Mouse (Mus musculus) limb, embryonic 11.5 days (tissue): ENCODE measurements at regions not wholly inside any gene's neighbourhood (a gene's known extent, or its start where the extent isn't known, plus 50 kb on each side); places are given as distances from the start of the nearest gene placed in this dataset.
A peak's percentile ranks its signal among the peaks of the same experiment; 100 is the strongest.

ENCODE experiments used
- ATAC-seq: fragments of 200-750 bp; cut with Nextera tagmentation; 2 replicates; pipeline ENCODE4 v1.8.0; 2017; ENCODE audit warnings: low read depth; ENCODE audit not compliant: insufficient number of reproducible peaks, low FRiP score, low TSS enrichment
- DNase-seq: peaks from one replicate; pipeline ENCODE4 v3.0.0-alpha.2; 2015; ENCODE audit warnings: low spot score
- H3K27ac ChIP-seq: fragments of 300-500 bp; sonication (generic); replicated peaks from 2 replicates; pipeline ENCODE4 v1.5.1; 2014; ENCODE audit warnings: low read depth, mild to moderate bottlenecking, low read length
- H3K27me3 ChIP-seq: fragments of 300-500 bp; sonication (generic); 2 replicates; pipeline ENCODE4 v1.6.1; 2014; ENCODE audit warnings: mild to moderate bottlenecking, low read length, mixed read lengths; ENCODE audit not compliant: control insufficient read depth, insufficient read depth
- H3K36me3 ChIP-seq: fragments of 300-500 bp; sonication (generic); 2 replicates; pipeline ENCODE4 v1.6.1; 2014; ENCODE audit warnings: mild to moderate bottlenecking, low read length, moderate library complexity, mixed read lengths; ENCODE audit not compliant: control insufficient read depth, insufficient read depth
- H3K4me1 ChIP-seq: fragments of 300-500 bp; sonication (generic); 2 replicates; pipeline ENCODE4 v1.6.1; 2014; ENCODE audit warnings: low read length, mixed read lengths; ENCODE audit not compliant: control insufficient read depth, insufficient read depth
- H3K4me2 ChIP-seq: fragments of 300-500 bp; sonication (generic); 2 replicates; pipeline ENCODE4 v1.6.1; 2014; ENCODE audit warnings: low read depth, mild to moderate bottlenecking, moderate library complexity; ENCODE audit not compliant: severe bottlenecking
- H3K4me3 ChIP-seq: fragments of 300-500 bp; sonication (generic); 2 replicates; pipeline ENCODE4 v1.5.1; 2014; ENCODE audit warnings: low read depth, low read length
- H3K9ac ChIP-seq: fragments of 300-500 bp; sonication (generic); 2 replicates; pipeline ENCODE4 v1.6.1; 2014; ENCODE audit warnings: mild to moderate bottlenecking, low read length
- H3K9me3 ChIP-seq: fragments of 300-500 bp; sonication (generic); 2 replicates; pipeline ENCODE4 v1.6.1; 2016; ENCODE audit warnings: low read length; ENCODE audit not compliant: control insufficient read depth
- WGBS: fragments of 180-500 bp; shearing (Covaris S2); extraction: QIAGEN DNeasy Blood & Tissue Kit; methylation state at CpG from one replicate; pipeline ENCODE4 v1.1.7; 2014; 5-methylcytosine and 5-hydroxymethylcytosine counted together

DNA sequence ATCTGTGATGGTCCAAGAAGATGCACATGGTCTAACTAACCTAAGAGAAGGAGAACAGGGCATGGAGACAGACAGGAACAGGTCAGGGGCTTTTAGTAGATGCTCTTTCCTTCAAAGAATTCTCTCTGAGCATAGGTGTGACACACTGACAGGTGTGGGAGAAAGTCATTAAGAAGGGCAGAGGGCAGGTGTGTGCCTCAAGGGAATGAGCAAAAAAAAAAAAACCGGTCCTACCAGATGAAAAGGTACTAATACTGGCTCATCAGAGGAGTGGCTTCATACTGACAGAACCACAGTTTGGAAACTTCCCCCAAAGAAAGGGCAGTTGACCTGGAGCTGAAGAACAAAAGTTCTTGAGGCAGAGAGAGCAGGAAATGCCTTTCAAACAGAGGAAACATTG lies 105.3 kb upstream of the Stx16 start:
- H3K9me3 ChIP-seq: peaks cover 4% of the 10 kb centered on the region; the same call in 1 of the 2 replicates
- no peak overlapping the region for H3K4me2 ChIP-seq
- H3K27me3 ChIP-seq: no peaks in the 10 kb centered on the region
- no peak overlapping the region for H3K9ac ChIP-seq
- DNase-seq (no peak), ATAC-seq (no peak)
- H3K36me3 ChIP-seq: no peaks in the 10 kb centered on the region
- H3K4me3 ChIP-seq: no peak overlapping the region
- H3K27ac ChIP-seq: no peak overlapping the region
- no peaks in the 10 kb centered on the region for H3K4me1 ChIP-seq
- WGBS: 61% methylated on average over 1 of the region's 1 CpGs

DNA sequence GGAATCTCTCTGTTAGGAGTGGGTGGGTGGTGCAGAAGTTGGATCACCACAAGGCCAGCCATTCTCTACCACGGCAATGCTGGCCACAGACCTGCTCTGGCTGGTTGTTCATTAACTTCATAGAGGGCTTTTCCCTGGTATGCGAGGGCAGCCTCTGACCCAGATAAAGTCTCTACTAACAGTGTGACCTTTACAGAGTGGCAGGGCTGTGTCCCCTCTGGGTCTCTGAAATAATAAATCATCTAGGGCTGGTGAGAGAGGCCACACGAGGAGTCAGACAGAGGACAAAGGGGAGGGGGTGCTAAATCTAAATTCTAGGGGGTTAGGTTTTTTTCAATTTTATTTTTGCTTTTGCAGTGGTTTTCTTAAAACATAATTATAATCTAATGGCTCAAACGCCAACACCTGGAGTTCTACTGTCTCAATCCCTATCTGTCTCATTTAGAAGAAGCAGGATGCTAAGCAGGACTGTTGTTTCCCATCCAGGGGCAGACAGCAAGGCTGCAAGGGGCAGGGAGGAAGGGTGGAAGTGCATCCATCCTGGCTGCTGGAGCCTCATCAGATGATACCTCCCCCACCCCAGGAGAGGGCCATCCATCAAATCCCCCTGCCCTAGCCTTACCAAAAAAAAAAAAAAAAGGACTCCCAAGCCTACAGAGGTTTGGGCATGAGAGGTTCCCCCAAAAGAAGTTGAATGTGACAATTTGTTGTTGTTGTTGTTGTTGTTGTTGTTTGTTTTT lies 99.6 kb upstream of the Stx16 start:
- Histone ChIP-seq H3K4me3 (no peak overlapping the region), H3K36me3 (no peaks in the 10 kb centered on the region), H3K9me3 (peaks cover 4% of the 10 kb centered on the region; the same call in 1 of the 2 replicates), H3K4me1 (peaks cover 10% of the 10 kb centered on the region), H3K27me3 (no peaks in the 10 kb centered on the region), H3K9ac (no peak overlapping the region), H3K4me2 (no peak overlapping the region), H3K27ac (no peak overlapping the region; the same call in 1 of the 2 replicates)
- ATAC-seq: no peak
- peak; percentile 28 for DNase-seq
- 13% methylated on average over 4 of the region's 4 CpGs for WGBS

DNA sequence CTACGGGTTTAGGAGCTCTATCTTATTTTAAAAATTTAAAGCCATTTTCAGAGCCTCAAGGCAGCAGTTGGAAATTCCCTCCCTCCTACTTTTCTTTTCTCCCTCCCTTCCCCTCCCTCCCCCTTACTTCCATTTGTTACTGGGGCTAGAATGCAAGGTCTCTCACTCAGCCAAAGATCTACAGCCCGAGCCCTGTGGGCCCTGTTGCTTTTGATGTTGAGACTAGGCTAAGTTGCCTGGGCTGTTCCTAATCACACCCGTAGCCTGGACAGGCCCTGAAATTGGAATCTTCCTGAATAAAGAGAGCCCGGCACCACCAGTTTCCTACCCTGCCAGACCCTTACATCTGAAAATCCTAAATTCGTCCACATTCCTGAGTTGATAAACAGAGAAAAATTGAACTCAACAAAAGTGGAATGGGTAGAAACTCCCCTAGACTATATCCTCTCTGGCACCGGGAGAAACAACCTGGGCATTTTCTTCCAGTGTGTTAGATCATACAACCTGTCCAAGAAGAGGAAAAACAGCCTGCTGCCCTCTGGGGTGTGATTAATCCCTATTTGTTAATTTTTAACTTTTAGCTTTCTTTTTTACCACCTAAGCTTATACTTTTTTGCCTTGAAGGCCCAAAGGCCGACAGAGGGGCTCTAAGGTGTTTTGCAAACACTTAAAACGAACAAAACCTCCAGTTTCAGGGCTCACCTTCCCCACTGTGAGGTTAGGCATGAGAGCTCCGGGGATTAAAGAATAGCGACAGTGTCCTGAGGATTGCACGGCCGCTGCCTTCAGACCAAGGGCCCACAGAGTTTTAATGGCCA lies 98.7 kb upstream of the Stx16 start:
- no peak overlapping the region for H3K9ac ChIP-seq
- H3K4me3 ChIP-seq: no peak overlapping the region
- no peaks in the 10 kb centered on the region for H3K27me3 ChIP-seq
- H3K9me3 ChIP-seq: peaks cover 4% of the 10 kb centered on the region; the same call in 1 of the 2 replicates
- WGBS: 12% methylated on average over 12 of the region's 12 CpGs
- H3K36me3 ChIP-seq: no peaks in the 10 kb centered on the region
- peaks cover 10% of the 10 kb centered on the region for H3K4me1 ChIP-seq
- H3K27ac ChIP-seq: no peak overlapping the region; the same call in 1 of the 2 replicates
- H3K4me2 ChIP-seq: no peak overlapping the region
- DNase-seq (peak; percentile 53), ATAC-seq (no peak)

DNA sequence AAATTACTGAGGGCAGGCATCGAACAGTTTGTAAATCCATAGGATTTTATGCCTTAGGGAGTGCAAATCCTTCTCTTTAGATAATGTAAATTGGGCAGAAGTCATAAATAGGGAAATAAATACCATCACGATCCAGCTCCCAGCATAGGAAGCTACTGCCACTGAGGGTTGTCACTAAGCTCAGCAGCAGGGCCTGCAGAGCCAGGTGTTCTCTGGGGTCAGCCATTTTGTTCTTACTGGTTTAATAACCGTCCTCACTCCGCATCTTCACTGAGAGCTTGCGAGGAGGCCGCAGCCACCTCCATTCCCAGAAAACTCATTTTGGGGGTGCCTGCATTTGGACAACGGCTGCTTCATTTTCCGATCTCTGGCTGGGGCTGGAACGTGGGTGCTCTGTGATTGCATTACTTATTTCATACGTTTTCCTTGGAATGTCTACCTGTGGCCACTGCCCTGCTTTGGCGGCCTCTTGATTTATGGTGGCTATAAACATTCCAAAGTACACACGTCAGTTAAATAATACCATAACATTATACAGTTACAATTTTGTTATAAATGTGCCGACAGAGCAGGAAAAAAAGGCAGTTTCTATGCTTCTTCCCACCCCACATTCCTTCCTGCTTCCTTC lies 97.9 kb upstream of the Stx16 start:
- ATAC-seq (no peak), DNase-seq (peak; percentile 27)
- Histone ChIP-seq H3K9me3 (peaks cover 4% of the 10 kb centered on the region; the same call in 1 of the 2 replicates), H3K27ac (no peak overlapping the region), H3K4me3 (no peak overlapping the region), H3K9ac (no peak overlapping the region), H3K36me3 (no peaks in the 10 kb centered on the region), H3K4me2 (no peak overlapping the region), H3K4me1 (peaks cover 10% of the 10 kb centered on the region), H3K27me3 (no peaks in the 10 kb centered on the region)
- WGBS: 43% methylated on average over 13 of the region's 13 CpGs

DNA sequence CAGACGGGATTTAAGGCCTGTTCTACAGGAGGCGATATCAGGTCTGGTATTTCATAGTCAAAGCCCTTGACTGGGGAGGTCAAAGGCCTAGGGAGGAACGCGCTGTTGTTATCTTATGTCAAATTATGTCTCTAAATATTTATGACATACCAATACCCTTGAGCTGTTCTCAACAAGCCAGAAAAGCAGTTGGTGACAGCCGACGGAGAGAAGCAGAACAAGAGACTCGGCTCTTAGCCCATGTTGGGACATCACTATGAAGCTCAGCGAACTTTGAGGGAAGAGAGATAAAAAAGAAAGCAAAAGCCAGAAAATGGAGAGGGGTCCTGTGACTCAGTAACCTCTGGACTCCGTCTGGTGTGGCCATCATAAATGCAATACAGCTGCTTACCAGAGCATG lies 95.1 kb upstream of the Stx16 start:
- no peak overlapping the region for H3K9ac ChIP-seq
- H3K27me3 ChIP-seq: no peaks in the 10 kb centered on the region
- H3K36me3 ChIP-seq: no peaks in the 10 kb centered on the region
- H3K9me3 ChIP-seq: no peaks in the 10 kb centered on the region
- no peak for DNase-seq
- no peak overlapping the region for H3K4me2 ChIP-seq
- H3K4me1 ChIP-seq: peaks cover 10% of the 10 kb centered on the region
- H3K27ac ChIP-seq: no peak overlapping the region
- no peak for ATAC-seq
- WGBS: 87% methylated on average over 9 of the region's 9 CpGs
- H3K4me3 ChIP-seq: no peak overlapping the region

DNA sequence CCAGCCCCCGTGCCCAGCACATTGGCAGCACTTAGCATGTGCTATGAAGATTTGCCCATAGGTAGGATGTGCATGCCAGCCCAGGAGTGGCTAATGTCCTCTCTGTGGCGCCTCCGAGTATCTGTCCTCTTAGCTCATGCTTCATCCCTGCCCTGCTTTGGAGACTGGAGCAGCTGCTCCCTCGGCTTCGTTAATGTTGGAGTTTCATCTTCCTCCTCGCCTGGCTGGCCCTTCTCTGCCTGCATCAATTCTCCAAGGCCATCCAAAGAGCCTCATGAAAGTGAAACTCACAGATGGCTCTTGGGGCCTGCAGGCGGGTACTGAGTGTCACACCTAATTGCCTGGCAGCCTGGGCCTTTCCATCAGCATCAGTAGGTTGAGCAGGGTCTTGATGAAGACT lies 88.6 kb upstream of the Stx16 start:
- DNase-seq: no peak
- H3K4me3 ChIP-seq: no peak overlapping the region
- H3K9ac ChIP-seq: no peak overlapping the region
- H3K4me1 ChIP-seq: peaks cover 5% of the 10 kb centered on the region; the same call in 1 of the 2 replicates
- no peaks in the 10 kb centered on the region for H3K27me3 ChIP-seq
- H3K27ac ChIP-seq: no peak overlapping the region
- H3K4me2 ChIP-seq: no peak overlapping the region
- H3K36me3 ChIP-seq: no peaks in the 10 kb centered on the region
- 90% methylated on average over 7 of the region's 7 CpGs for WGBS
- no peak for ATAC-seq
- H3K9me3 ChIP-seq: no peaks in the 10 kb centered on the region

DNA sequence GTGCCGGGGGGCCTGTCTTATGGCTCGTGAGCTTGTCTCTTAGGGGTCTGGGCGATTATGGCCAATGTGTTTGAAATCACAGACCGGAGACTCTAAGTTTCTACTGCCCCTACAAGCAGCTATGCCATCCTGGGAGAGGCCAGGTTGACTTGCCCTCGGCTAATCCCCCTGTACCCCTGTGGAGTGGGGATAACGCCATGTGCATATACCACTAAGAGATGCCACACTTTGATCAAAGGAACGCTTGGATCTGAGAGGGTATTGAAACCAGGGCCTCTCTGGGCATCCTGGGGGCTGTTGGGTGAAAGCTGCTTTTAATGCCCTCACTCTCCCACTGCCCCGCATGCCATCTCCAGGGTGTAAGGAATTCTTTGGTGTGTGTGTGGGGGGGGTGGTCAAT lies 88.2 kb upstream of the Stx16 start:
- Histone ChIP-seq H3K27ac (no peak overlapping the region), H3K4me1 (peaks cover 5% of the 10 kb centered on the region; the same call in 1 of the 2 replicates), H3K4me2 (no peak overlapping the region), H3K36me3 (no peaks in the 10 kb centered on the region), H3K9ac (no peak overlapping the region), H3K9me3 (no peaks in the 10 kb centered on the region), H3K4me3 (no peak overlapping the region), H3K27me3 (no peaks in the 10 kb centered on the region)
- no peak for DNase-seq
- 87% methylated on average over 8 of the region's 8 CpGs for WGBS
- no peak for ATAC-seq

DNA sequence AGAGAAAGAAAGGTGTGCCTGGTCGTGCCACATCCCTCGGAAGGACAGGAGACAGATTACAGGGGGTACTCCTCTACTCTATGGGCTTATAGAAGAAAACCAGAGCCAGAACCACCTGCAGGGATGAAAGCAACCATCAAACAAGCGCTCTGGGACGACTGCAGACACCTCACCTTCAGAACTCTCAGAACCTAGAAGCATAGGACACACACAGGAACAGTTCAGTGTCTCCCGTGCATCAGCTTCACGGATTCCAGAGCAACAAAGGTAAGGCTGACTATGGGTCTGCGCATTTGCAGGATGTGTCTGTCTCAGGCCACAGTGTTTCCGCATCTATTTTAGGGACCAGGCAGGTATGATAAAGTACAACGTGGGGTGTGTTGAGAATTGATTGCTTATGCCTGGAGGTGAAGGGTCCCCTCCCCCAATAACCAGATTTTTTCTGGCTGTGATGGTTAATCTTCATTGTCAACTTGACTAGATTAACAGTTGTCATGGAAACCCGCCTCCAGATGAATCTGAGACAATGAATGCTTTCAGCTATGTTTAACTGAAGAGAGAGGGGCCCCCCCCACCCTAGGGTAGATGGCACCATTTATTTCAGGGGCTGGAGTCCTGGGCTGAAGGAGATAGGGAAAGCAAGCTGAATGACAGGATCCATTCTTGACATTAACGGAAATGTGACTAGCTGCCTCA lies 87.3 kb upstream of the Stx16 start:
- H3K27ac ChIP-seq: no peak overlapping the region
- ATAC-seq: no peak
- peaks cover 5% of the 10 kb centered on the region; the same call in 1 of the 2 replicates for H3K4me1 ChIP-seq
- no peak overlapping the region for H3K9ac ChIP-seq
- 81% methylated on average over 11 of the region's 11 CpGs for WGBS
- H3K9me3 ChIP-seq: no peaks in the 10 kb centered on the region
- no peak overlapping the region for H3K4me2 ChIP-seq
- DNase-seq: no peak
- H3K27me3 ChIP-seq: no peaks in the 10 kb centered on the region
- no peaks in the 10 kb centered on the region for H3K36me3 ChIP-seq
- H3K4me3 ChIP-seq: no peak overlapping the region
